Mouse (Mus musculus): ENCODE results near the gene Dera. TPM values are rescaled to one million over a fixed set of nuclear protein-coding genes. Genes with fewer than 3 reads are reported as not detected.

Dera gene
- polyA plus RNA-seq, 1 experiment, result 28.9 TPM

DNA sequence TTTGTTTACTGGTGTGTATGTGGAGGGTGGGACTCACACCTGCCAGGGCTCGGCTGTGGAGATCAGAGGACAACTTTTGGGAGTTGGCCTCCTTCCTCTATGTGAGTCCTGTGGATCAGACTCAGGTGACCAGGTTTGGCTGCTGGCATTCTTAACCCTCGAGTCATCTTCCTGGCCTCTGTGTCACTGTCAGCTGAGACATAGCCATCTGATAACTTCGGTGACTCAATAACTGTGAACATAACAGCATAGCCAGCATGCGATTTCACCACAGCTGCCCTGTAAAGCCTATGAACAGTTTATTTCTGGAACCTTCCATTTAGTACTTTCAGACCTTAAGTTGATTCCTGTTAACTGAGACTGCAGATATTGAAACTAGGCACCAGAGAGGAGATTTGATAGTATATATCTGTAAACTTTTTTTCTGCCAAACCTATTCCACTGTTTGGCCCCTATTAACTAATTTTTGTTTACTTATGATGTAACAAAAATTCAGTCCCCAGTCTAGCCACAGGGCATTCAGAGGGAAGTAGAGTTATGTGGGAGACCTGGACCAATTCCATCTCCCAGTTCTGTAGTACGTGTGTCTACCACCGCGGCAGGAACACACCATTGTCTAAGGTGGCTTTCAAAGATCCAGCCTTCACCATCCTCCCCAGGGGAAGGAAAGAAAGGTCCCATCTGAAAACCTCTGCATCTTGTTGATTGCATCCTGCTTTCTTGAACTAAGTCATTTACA is 29.7 kb downstream of the Dera start:
- no peak for TF ChIP-seq GATA1 (IDR thresholded peaks at IDR 0.05; ENCODE audit: low read length)

DNA sequence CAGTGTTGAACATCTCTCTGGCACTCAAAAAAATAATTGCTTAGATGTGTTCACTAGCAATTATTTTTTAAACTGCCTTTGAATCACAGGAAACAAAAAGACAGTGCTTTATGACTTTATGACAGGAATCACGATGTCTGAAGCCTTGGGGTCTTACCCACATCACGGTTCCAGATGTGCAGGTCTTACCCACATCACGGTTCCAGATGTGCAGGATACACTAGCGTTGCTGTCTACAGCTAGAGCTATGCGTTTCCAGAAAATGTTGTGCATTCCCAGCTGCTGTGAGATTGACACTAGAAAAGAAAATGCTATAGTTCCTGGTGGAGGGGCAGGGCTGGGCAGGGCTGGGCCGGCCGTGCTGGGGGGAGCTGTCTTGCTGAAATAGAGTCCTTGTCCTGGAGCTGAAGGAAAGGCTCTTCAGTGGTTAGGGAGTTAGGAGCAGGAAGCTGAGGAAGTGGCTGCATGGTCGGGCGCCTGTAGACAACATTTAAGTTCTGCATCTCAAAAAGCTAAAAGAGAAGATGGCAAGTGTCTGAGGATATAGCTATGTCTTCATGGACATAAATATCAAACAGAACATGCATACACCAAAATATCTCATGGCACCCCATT is 34.7 kb downstream of the Dera start:
- no peak for TF ChIP-seq GATA1 (IDR thresholded peaks at IDR 0.05; ENCODE audit: low read length)

DNA sequence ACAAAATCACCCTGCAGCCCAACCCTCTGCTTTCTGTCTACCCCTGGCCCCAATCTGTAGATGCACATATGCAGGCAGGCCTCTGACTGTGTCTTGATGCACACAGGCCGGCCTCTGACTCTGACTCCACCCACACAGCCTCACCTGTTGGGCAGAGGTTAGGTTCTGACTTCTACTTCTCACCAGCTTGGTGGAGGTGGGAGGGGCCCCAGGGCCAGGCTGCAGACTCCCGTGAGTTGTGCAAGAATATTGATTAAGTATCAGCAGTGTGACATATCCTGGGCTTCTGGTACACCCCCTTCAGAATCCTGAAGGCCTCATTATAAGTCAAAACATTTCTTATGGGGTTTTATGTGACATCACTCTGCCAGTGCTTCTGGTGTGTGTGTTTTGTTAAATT is 35.3 kb downstream of the Dera start:
- TF ChIP-seq GATA1 (IDR thresholded peaks at IDR 0.05; ENCODE audit: low read length), result no peak

DNA sequence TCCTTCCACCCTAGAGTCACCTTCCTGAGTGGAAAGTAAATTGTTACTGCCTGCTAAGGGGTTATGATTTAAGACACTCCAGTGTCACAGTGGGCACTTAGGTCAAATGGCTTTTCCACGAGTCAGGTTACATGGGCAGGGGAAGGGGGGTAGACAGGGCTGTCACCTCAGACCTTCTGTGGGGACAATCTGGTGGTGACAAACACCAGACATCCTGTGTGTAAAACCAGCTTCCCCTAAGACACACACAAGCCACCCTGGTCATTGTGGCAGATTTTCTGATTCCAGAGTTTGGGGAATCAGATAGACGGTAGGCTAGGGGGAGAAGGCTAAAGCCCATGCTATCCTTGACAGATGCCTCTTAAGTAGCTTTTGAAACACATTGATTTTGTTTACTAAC is 41.1 kb downstream of the Dera start:
- TF ChIP-seq GATA1 (IDR thresholded peaks at IDR 0.05; ENCODE audit: low read length), result no peak

DNA sequence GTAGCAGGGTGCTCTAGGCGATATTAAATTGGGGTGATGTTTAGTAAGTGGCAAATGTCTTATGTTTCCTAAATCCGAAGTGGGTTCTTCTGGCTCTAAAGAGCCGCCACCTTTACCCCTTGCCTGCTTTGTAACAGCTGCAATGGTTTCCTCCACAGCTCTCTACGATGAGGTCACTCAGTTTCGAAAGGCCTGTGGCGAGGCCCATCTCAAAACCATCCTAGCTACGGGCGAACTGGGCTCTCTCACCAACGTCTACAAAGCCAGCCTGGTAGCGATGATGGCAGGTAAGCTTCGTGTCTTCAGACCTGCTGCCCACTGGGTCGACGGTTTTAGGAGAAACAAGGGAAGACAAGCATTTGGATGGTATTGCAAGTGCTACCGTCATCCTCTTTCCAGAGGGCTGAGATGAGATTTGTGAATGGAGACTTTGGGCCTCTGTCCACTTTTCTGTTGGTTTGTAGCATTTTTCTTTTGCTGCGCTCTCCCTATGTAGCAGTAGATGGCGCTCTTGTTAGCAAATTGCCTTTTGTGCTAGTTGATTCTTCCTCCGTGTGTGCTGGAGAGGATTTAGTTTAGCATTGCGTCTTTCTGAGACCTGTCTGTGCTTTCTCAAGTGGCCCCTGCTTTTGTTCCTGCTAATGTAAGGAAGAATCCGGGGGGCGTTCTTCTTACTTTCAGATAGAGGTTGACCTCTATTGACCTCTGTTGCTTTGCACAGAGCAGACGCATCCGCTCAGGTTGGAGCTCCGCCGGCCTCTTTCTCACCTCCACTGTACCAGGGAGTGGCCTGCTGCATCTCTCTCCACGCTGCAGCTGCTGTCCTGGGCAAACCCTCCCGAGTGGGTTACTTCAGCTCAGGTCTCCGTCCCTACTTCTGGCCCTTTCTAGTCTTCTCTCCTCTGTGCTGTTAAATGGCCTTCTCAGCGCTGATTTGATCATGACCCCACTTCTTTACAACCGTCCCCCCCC is 42.5 kb downstream of the Dera start:
- no peak for TF ChIP-seq GATA1 (IDR thresholded peaks at IDR 0.05; ENCODE audit: low read length)

DNA sequence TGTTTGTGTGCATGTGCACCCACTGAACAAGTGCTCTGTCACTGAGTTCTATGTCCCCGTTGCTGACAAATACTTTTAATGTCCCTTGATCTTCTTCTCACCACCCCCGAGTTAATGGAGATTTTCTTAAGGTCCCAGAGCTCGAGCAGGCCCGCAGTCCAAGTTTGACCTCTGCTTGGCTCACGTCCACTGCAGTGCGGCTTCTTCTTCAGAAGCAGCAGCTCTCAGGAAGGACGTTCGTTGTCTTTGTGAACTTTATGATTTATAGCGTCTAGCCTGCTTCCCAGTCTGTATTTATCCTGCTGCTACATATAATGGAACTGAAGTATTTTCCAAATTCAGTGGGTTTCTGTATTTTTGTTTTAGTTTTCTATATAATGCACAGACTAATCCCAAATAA is 44.9 kb downstream of the Dera start:
- no peak for TF ChIP-seq GATA1 (IDR thresholded peaks at IDR 0.05; ENCODE audit: low read length)

DNA sequence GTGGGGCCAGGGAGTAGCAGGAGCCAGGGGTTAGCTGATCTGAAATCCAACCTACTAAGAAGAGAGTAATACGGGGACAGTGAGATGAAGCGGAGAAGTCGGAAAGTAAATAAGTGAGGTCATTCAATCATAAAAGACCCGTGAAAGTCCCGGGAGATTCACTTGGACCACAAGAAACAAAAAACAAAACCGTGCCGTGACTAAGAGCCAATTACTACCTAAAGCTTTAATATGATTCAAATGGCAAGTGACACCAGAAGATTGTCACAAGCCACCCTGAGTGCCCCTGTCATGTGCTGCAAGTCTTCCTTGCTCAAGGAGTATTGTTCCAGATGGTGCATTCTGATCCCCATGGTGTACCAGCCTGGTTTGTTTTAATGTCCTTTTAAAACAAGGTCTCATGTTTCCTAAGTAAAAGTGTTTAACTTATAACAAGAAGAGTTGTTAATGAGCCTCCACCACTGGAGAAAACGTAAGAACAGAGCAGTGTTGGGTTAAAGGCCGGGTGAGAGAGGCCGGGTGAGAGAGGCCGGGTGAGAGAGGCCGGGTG is 49.2 kb downstream of the Dera start:
- no peak for TF ChIP-seq GATA1 (IDR thresholded peaks at IDR 0.05; ENCODE audit: low read length)

DNA sequence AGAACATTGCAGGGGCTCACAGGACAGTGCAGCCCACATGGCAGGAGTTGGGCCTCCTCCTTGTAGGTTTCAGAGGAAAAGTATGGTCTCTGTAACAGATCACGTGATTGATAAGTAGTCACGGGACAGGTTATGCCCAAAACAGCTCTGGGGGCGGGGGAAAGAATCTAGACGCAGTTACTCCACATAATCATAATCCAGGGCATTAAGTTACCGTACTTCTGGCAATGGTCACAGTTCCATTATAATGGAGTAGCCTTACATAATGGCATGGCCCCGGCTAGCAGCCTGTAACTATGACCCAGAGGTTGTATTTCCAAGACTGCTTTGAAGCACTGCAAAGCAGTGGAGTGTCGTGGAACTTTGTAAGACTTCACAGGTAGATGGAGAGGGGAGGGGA is 49.8 kb downstream of the Dera start:
- no peak for TF ChIP-seq GATA1 (IDR thresholded peaks at IDR 0.05; ENCODE audit: low read length)

DNA sequence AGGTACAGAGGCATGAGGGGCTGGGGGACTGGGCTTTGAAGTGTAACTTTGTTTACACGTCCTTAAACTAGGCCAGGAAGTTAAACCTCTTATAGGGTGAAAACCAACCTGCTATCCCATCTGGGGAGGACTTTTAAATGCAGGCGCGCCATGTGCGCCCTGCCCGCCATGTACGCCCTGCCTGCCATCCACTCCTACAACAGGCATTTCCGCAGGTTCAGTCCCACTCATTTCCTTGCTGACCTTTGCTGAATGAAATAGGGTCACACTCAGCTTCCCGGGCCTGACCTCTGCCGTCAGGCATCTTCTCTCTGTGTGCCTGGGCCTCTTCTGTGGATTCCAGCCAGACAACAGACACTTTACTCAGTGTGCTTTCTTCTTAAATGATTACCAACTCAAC is 50.3 kb downstream of the Dera start:
- no peak for TF ChIP-seq GATA1 (IDR thresholded peaks at IDR 0.05; ENCODE audit: low read length)

DNA sequence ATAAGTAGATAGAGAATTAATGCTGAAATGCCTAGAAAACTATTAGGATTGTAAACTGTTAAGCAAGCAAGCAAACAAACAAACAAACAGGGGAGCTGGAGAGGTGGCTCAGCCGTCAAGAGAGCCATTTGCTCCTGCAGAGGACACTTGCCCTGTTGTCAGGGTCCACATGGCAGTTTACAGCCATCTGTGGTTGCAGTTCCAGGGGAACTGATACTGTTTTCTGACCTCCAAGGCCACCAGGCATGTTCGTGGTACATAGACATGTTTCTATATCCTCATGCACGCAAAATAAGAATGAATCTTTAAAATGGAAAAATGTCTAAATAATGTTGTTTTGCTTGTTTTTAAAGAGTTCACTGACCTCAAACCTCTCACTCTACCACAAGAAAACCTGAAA is 52.0 kb downstream of the Dera start:
- no peak for TF ChIP-seq GATA1 (IDR thresholded peaks at IDR 0.05; ENCODE audit: low read length)

DNA sequence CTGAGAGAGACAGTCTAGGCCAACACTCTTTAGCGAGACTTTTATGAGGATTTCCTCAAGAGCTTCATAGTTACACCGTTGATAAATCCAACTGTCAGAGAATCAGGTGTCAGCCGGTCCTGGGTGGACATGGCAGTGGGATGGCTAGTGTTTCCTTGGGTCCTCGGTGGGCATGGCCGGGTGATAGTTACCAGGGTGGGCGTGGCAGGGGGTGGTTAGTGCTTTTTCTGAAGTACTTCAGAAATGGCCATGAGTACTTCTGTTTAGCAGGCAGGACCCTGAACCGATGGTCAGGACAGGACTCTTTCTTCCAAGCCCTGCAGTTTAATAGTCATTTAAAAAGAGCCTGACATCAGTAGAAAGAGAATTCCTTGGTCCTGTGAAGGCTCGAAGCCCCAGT is 52.5 kb downstream of the Dera start:
- TF ChIP-seq GATA1 (IDR thresholded peaks at IDR 0.05; ENCODE audit: low read length), result no peak

DNA sequence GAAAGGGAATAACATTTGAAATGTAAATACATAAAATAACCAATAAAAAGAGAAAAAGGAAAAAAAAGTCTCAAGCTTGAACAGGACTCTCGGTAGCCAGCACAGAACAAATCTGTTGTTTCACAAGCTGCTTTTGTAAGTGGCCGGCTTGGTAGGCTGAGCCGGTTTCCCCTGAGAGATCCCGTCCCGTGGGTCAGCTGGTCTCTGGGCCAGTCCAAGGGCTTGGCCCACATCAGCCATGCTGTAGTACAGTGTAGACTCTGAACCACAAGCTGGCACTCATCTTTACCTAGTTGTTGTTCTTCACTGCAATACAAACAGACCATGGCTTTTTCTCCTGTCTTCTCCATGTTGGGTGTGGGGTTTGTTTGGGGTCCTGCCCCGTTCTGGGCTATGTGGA is 53.0 kb downstream of the Dera start:
- no peak for TF ChIP-seq GATA1 (IDR thresholded peaks at IDR 0.05; ENCODE audit: low read length)

DNA sequence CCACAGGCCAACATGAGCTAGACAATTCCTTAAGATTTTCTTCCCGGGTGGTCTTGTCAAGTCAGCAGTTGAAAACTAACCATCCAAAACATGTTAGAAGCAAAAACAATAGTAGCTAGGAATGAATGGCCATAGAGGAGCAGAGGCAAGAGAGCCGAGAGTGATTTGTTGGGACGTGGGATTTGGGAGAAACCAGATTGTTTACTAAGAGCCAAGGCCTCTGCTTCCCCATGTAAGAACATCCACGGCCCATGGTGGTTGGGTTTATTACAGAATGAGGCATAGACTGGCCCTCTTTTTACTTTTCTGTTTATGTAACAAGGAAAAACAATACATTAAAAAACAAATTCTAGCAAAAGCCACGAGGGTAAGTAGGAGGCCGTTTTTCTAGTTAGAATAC is 54.4 kb downstream of the Dera start:
- TF ChIP-seq GATA1 (IDR thresholded peaks at IDR 0.05; ENCODE audit: low read length), result no peak

DNA sequence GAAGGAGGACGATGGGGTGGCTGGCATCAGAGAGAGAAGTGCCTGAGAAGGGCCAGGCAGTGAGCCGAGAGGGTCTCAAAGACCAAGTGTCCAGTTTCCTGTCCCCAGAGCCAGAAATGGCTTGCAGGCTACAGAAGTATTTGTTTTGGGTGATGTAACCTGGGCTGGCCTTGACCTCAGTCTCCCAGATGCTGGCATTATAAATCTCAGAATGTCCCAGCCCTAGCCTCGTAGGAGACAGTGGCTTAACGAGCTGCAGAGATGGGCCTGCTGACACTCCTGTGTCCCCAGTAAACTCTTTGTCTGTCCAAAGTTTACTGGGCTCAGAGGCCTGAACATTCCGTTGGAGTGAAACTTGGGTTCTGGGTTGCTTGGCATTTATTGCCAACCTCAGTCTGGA is 55.8 kb downstream of the Dera start:
- TF ChIP-seq GATA1 (IDR thresholded peaks at IDR 0.05; ENCODE audit: low read length), result no peak

DNA sequence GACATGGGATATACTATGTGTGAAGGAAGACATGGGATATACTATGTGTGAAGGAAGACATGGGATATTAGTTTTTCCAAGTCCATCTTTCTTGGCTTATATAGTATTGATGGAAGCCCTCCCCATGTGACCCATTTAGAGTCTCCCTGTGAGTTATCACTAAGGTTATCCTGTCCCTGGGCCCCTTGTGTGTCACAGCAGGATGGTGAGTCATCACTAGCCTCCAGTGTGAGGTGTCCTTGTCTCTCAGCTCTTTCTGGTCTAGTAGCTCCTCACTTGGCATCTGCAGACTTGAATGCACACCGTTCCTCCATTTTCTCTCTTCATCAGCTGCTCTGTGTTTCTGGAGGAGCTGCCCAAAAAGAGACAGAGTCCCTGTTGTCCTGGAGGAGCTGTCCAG is 59.7 kb downstream of the Dera start:
- no peak for TF ChIP-seq GATA1 (IDR thresholded peaks at IDR 0.05; ENCODE audit: low read length)

DNA sequence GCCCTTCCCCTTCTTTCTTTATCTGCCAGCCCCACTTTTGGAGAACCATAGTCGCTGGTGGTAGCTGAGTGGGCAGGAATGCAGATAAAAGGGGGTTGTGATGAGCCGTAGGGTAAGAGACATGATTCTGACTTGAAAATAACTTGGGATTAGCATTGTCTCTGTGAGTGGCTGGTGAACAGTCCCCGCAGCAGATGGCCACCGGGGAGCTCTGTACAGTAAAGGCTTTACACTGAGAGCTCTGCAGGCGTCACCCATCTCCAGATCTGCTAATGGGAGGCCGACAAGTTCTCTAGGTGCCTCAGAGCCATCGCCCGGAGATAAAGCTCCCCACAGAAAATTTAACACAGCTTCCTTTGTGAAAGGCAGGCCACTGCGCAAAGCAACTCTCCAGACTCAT is 62.2 kb downstream of the Dera start:
- TF ChIP-seq GATA1 (IDR thresholded peaks at IDR 0.05; ENCODE audit: low read length), result no peak

All from G1E-ER4 (cell line).